Mouse (Mus musculus) layer of hippocampus, postnatal 36 days (tissue): Measurements from ENCODE around the gene Nfam1. TPM values are rescaled to one million over a fixed set of nuclear protein-coding genes. Genes with fewer than 3 reads are reported as not detected.

Experiments
- DNase-seq, 2 experiments: peaks; one replicate each; pipeline ENCODE4 v3.0.0; 2022
- microRNA-seq, 2 experiments: library from miRNA; unstranded; fragments of <30 nt; microRNA quantifications; one replicate each; pipeline ENCODE4 v1.2.0; 2021
- total RNA-seq, 2 experiments: library from RNA; stranded (reverse); gene quantifications; 2 replicates each; pipeline ENCODE4 v1.2.3; 2021

Gene Nfam1
- total RNA-seq, 2 experiments from 2014 or later: 1.8 to 2.1 TPM

DNA sequence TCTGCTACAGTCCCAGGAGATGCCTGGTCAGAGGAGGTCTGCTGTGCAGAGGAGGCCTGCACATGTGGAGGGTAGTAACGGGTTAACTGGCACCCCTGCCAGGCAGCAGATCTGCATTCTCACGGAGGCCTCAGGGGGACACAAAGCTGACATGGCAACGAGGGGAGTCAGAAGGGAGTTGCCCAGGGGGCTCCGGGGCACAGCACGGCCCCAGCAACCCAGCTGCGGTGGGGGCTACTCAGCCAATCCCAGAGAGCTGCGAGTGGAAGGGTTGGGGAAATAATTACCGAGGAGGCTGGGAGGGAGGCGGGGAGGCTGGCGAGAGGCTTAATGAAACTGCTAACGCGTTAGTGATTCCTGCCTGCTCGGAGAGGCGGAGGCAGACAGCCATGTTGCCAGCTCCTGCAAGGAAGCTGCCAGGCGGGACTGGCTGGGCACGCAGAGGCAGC lies 74.8 kb downstream of the Nfam1 start:
- DNase-seq: peak; percentile 69 to 73

DNA sequence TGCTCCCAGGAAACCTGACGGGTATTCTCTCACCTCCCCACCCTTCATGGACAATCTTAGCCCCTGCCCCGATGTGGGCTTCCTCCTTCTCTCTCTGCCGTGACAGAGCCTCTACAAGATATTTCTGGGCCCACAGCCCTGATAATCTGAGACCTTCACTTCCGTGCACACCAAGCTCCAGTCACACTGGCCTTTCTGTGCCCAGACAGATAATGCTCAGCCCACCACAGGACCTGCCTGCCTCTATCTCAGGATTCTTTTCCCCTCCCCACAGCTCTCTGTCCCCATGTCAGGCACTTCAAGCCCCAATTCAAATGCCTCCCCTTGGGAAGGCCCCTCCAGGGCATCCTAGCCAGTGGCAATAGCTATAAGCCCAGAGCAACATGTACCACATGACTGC lies 76.4 kb downstream of the Nfam1 start:
- DNase-seq: no peak

DNA sequence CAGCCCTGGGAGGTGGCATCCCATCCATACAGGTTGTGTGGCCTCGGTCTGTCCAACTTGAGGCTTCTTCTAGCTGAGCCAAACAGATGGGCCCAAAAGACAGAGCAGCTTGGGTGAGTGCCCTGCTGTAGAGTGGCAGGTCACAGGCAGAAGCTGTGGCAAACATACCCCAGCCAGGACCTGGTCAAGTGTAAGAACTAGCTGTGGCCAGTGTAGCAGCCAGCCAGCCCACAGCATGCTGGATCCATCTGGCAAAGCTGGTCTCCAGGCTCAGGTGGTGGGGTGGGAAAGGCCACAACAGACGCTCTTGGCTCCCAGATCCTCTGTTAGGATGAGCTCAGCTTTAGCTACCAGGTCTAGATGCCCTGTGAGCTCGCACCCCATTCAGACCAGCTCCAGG lies 76.8 kb downstream of the Nfam1 start:
- DNase-seq: no peak

- DNase-seq: no peak
Measured at GRCm38 (mm10) chr15:82955286-82955685, 77.8 kb downstream of the Nfam1 start.

GRCm38 (mm10) chr15:82954034-82954433 lies 79.1 kb downstream of the Nfam1 start:
- DNase-seq: no peak

DNA sequence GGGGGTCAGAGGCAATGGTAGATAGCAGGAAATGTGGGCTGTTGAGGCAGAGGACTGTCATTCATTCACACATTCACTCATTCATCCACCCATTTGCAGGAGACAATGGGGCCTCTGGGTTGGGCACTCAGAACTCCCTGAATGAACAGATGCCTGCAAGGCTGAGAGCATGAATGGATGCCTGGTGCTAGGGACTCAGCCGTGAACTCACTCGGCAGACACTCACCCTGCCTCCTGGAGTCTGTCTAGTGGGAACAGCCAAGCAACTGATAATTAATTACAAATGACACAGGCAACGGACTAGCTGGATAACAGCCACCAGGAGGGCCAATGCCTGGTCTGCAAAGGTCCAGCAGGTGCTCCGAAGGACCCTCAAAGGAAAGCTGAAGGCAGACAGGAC lies 80.0 kb downstream of the Nfam1 start:
- DNase-seq: no peak

DNA sequence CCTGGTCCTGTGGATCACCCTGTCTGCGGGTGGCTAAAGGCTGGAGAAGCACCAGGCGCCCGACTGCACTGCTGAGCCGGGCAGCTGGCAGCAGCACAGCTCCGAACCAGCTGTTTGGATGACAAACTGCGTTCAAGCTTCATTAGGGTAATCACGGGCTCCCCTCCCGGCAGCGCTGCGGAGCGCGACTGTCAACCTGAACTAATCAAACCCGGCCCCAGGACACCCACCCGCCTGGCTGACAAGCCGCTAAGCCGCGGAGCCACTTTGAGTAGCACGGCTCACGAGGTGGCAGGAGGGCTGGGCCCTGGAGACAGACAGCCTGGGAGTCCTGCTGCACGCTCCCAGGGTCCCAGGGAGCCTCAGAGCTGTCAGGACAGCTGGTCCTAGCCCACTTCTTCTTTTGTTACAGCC lies 80.8 kb downstream of the Nfam1 start:
- DNase-seq: no peak

GRCm38 (mm10) chr15:82950246-82950645 lies 82.9 kb downstream of the Nfam1 start:
- no peak for DNase-seq

DNA sequence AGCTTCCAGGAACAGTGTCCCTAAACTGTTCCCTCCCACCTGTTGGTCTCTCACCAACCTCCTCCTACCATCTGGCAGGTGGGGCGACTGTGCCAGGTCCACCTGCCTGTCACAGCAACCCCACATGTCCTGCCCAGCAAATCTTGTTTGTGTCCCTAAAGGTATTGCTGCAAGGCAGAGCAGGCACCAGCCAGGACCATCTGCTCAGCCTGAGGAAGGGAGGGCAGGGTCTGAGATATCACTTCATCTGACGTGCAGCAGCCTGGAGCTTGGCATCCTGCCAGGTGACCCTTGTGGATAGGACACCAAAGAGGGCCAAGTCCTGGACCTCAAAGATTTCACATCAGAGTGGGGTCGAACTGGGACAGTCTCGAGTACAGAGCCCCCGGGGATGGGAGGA lies 85.7 kb downstream of the Nfam1 start:
- no peak for DNase-seq

DNA sequence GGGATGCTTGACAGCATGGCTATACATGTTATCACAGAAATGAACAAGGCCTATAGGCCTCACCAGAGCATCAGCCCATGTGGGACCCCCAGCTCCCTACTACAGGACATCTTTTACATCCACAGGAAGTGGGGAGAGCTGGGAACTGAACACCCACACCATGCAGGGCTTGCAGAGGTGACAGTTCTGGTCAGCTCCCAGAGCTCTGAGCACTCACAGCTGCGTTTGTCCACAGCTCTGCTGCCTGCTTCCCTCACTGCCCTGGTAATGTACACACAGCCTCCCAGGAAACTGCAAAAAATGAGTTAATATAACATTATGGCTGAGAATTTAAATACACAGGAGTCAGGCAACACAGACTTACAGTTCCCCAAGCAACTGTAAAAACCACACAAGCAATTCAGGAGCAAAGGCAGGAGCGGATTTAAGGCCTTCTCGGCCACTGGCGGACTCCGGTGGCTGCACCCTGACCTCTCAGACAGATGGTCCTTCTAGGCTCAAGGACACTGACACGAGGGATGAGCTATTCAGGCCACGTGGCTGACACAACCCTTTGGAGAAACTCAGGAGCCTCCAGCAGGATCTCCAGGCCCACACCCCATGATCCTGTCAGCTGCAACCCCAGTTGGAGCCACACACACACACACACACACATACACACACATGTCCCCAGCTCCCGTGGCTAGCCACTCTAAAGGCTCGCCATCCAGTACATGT lies 88.5 kb downstream of the Nfam1 start:
- DNase-seq: no peak

Small RNAs within 50 kb of the gene (microRNA-seq; reads per million reads assigned to microRNA genes)
- 6.3 to 6.8 reads per million in 2 experiments for gene Mir3080

Other genes starting within 250 kb of the Nfam1 start
- not detected for gene Cyp2d26, start 239.0 kb downstream of the Nfam1 start, total RNA-seq
- gene Tcf20, start 45.4 kb downstream of the Nfam1 start, total RNA-seq: 100 to 1,000 TPM; 212 to 230 TPM
- 10 to 100 TPM in 1 of 2 experiments, 1 to 10 TPM in 1; 9.3 to 10.1 TPM for gene Serhl, start 56.2 kb upstream of the Nfam1 start, total RNA-seq
- 100 to 1,000 TPM; 150 to 152 TPM for gene Rrp7a, start 89.5 kb upstream of the Nfam1 start, total RNA-seq
- gene Poldip3, start 116.1 kb upstream of the Nfam1 start, total RNA-seq: 10 to 100 TPM; 81.4 to 92.1 TPM
- 10 to 100 TPM; 59.0 to 60.0 TPM for gene Cyb5r3, start 139.3 kb upstream of the Nfam1 start, total RNA-seq
- 1 to 10 TPM; 2.0 to 4.0 TPM for gene A4galt, start 218.5 kb upstream of the Nfam1 start, total RNA-seq